Mouse (Mus musculus) adrenal gland, adult 10 weeks (tissue): ENCODE data around the gene Pth2r. TPM values are rescaled to one million over a fixed set of nuclear protein-coding genes. Genes with fewer than 3 reads are reported as not detected.

Experiments
- polyA plus RNA-seq: library from polyadenylated mRNA; stranded (reverse); fragments of 350-450 nt; fragmentation: Illumina TruSeq; extraction: RNeasy Lipid Tissue Mini Kit (QIAGEN cat#74804); gene quantifications from one replicate; pipeline ENCODE4 v1.2.3, GENCODE M21; 2014; ENCODE audit warnings: low read depth, low replicate concordance

Gene Pth2r
- polyA plus RNA-seq, result not detected

DNA sequence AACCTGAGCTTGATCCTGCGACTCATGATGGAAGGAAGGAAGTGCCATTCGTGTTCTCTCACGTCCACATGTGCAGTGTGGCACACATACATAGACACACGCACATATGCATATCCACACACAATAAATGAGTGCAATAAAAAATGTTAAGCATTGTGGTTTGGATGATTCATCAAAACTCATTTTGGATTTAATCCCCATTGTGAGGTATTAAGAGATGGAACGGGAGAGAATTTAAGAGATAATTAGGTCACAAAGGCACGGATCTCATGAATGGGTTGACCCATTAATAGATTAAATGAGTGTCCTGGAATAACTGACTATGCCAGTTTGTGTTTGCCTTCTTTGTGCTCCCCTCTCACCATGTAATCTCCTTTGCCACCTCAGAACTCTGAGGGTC, at the start of gene Pth2r:
Gene Pth2r (plus strand): TSS at position 301 of the 400 bp plus-strand sequence.

Other genes starting within 250 kb of the Pth2r start
- gene Akr1cl, start 249.3 kb upstream of the Pth2r start, polyA plus RNA-seq, result 2,102 TPM
- gene Cryge, start 230.9 kb upstream of the Pth2r start, polyA plus RNA-seq, result not detected
- gene Crygd, start 218.6 kb upstream of the Pth2r start, polyA plus RNA-seq, result not detected
- not detected for gene Crygc, start 208.4 kb upstream of the Pth2r start, polyA plus RNA-seq
- gene Crygb, start 199.8 kb upstream of the Pth2r start, polyA plus RNA-seq, result not detected
- gene Cryga, start 178.7 kb upstream of the Pth2r start, polyA plus RNA-seq, result not detected
- gene Gm28845, start 162.5 kb upstream of the Pth2r start, polyA plus RNA-seq, result not detected
- not detected for gene D630023F18Rik, start 158.8 kb upstream of the Pth2r start, polyA plus RNA-seq
- 1,552 TPM for gene Idh1, start 95.6 kb upstream of the Pth2r start, polyA plus RNA-seq
- gene Pikfyve, start 95.4 kb upstream of the Pth2r start, polyA plus RNA-seq, result 31.7 TPM